Mouse (Mus musculus) erythroblast, embryonic 14.5 days (primary cell): Measurements from ENCODE around the gene Uspl1.

ENCODE experiments used
- GATA1 ChIP-seq: IDR thresholded peaks from 2 replicates; pipeline ENCODE4 v1.6.1; 2012; ENCODE audit warnings: low read length, inconsistent platforms, mixed read lengths
- TAL1 ChIP-seq: IDR thresholded peaks from 3 replicates; pipeline ENCODE4 v1.6.1; 2012; ENCODE audit warnings: low read length, inconsistent platforms, mixed read lengths

- TF ChIP-seq GATA1: peak; percentile 44
- no peak for TF ChIP-seq TAL1
Measured at GRCm38 (mm10) chr5:149147386-149148000, 36.7 kb upstream of the Uspl1 start.
